Mouse (Mus musculus) cortical plate, adult 2 months (tissue): ENCODE results near the gene Drg1.

Source experiments
- CTCF ChIP-seq: fragments of 200-500 bp; IDR thresholded peaks from 2 replicates; pipeline ENCODE4 v1.5.1; 2011; ENCODE audit warnings: mild to moderate bottlenecking, control low read depth, low read length; ENCODE audit not compliant: insufficient read depth; ENCODE audit errors: extremely low read depth
- POLR2A ChIP-seq: fragments of 200-500 bp; IDR thresholded peaks from 2 replicates; pipeline ENCODE4 v1.6.1; 2011; ENCODE audit warnings: mild to moderate bottlenecking, low read length, control low read depth; ENCODE audit not compliant: insufficient read depth; ENCODE audit errors: extremely low read depth

DNA sequence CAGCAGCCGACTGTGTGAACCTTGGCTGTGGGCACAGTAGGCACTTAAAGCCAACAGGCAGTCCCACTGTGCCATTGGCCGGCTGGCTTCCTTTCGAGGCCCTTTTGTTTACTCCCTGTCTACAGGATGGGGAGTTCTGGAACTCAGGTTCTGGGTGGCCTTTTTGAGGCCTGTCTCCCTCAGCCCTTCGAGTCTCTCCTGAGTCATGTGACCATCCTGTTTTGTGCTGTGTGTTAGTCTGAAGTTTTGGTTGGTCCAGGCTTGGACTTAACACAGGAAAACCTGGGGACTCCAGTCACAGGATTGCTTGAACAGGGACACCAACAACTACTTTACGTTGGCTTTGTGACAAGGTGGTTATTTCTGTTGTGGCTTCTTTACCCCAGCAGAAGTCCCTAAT lies 29.8 kb upstream of the Drg1 start:
- TF ChIP-seq CTCF (no peak), POLR2A (no peak)
